Mouse (Mus musculus) kidney, embryonic 15.5 days (tissue): ENCODE measurements at regions not wholly inside any gene's neighbourhood (a gene's known extent, or its start where the extent isn't known, plus 50 kb on each side); places are given as distances from the start of the nearest gene placed in this dataset.

ENCODE experiments used
- ATAC-seq: fragments of 200-750 bp; cut with Nextera tagmentation; replicated peaks from 2 replicates; pipeline ENCODE4 v1.8.0; 2017; ENCODE audit warnings: moderate TSS enrichment; ENCODE audit not compliant: low FRiP score
- H3K27ac ChIP-seq: fragments of 300-500 bp; sonication (generic); 2 replicates; pipeline ENCODE4 v1.5.1; 2015; ENCODE audit warnings: mild to moderate bottlenecking, inconsistent platforms
- H3K27me3 ChIP-seq: fragments of 300-500 bp; sonication (generic); 2 replicates; pipeline ENCODE4 v1.6.1; 2015; ENCODE audit warnings: inconsistent platforms
- H3K36me3 ChIP-seq: fragments of 300-500 bp; sonication (generic); 2 replicates; pipeline ENCODE4 v1.6.1; 2015; ENCODE audit warnings: inconsistent platforms
- H3K4me1 ChIP-seq: fragments of 300-500 bp; sonication (generic); 2 replicates; pipeline ENCODE4 v1.6.1; 2015; ENCODE audit warnings: inconsistent platforms
- H3K4me2 ChIP-seq: fragments of 300-500 bp; sonication (generic); 2 replicates; pipeline ENCODE4 v1.6.1; 2015; ENCODE audit warnings: moderate library complexity, mild to moderate bottlenecking, inconsistent platforms
- H3K4me3 ChIP-seq: fragments of 300-500 bp; sonication (generic); replicated peaks from 2 replicates; pipeline ENCODE4 v1.5.1; 2015; ENCODE audit warnings: mild to moderate bottlenecking, inconsistent platforms
- H3K9ac ChIP-seq: fragments of 300-500 bp; sonication (generic); 2 replicates; pipeline ENCODE4 v1.6.1; 2015; ENCODE audit warnings: mild to moderate bottlenecking, inconsistent platforms
- H3K9me3 ChIP-seq: fragments of 300-500 bp; sonication (generic); replicated peaks from 2 replicates; pipeline ENCODE4 v1.6.1; 2016; ENCODE audit warnings: inconsistent platforms
- WGBS: fragments of 180-500 bp; shearing (Covaris S2); methylation state at CpG from one replicate; pipeline ENCODE4 v1.1.7; 2015; ENCODE audit warnings: mixed read lengths; 5-methylcytosine and 5-hydroxymethylcytosine counted together

DNA sequence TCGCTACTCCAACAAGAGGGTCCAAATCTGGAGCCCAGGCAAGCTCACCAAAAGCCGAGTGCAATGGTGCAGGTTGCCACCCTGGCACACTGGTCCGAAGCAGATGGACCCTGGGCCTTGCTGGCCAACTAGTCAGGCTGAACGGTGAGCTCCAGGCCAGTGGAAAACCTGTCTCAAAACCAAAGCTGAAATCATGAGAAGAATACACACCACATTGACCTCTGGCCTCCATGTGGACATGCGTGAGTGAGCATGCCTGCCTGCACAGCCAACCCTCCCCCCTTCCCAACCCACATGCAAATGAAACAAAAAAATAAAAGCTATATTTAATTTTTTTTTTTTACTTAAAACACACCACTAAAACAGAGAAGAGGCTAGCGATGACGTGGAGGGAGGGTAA lies 80.8 kb downstream of the Tex35 start:
- Histone ChIP-seq H3K9me3 (no peaks in the 10 kb centered on the region), H3K27me3 (no peaks in the 10 kb centered on the region), H3K36me3 (no peaks in the 10 kb centered on the region), H3K4me2 (no peak overlapping the region), H3K27ac (0 out of 2 replicates have a peak overlapping the region, but pooled peaks have one; percentile 41), H3K4me3 (no peak overlapping the region), H3K4me1 (peaks cover 7% of the 10 kb centered on the region), H3K9ac (no peak overlapping the region)
- ATAC-seq = peak; percentile 52; the same call in 1 of the 2 replicates
- 69% methylated on average over 7 of the region's 7 CpGs for WGBS

DNA sequence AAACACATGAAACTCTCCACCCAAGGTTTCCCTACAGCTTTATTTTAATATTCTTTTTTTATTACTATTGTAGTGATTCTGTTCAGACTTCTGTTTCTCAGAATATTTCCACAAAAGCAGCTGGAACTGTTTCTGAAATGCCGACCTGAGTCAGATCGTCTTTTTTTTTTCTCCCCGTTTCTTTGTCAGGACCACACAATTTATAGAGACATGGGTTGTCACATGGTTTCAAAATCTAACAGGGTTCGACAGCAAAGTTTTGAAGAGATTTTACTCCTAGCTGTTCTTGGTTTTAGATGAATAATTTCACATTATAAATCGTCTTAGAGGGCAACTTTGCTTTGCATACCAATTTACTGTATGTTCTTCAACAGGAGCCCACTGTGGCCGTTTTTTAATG lies 84.0 kb upstream of the Ralgps2 start:
- Histone ChIP-seq H3K27ac (no peak overlapping the region), H3K36me3 (no peaks in the 10 kb centered on the region), H3K9me3 (no peaks in the 10 kb centered on the region), H3K9ac (no peak overlapping the region), H3K4me3 (no peak overlapping the region), H3K27me3 (no peaks in the 10 kb centered on the region), H3K4me2 (no peak overlapping the region), H3K4me1 (peaks cover 10% of the 10 kb centered on the region)
- WGBS = 53% methylated on average over 6 of the region's 6 CpGs
- no peak for ATAC-seq

DNA sequence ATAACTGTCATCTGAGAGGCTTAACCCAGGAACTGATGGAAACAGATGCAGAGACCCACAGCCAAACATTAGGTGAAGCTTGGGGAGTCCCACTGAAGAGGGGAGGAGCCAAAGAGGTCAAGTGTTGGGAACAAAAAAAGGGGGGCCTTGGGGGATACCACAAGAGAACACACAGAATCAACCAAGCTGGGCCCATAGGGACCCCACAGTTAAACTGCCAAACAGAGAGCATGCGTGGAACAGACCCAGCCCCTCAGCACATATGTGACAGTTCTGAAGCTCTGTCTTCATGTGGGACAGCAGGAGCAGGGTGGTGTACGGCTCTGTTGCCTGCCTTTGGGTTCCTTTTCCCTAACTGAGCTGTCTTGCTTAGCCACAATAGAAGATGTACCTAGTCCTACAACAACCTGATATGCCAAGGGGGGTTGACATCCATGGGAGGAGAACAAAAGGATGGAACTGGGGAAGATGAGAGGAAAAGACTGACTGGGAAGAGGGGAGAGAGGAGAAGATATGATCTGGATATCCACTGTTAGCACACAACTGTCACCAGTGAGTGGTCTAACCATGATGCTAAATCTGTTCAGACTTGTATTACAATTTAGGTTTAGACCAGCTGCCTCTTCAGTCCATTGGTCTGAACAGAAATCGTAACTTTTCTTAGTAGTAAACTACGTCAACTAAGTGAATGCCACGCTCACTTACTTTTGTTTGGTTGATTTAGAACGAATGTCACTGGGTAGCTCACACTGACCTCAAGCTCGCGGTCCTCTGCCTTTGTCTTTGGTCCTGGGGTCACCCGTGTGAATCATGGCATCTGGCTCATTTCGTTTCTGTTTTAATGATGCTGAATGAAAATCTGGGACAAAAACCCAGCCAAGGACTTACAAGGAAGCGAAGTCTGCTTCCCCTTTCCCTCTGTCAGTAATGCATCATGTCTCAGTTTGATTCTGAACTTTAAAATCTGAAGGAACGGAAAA lies 83.3 kb upstream of the Ralgps2 start:
- WGBS = 53% methylated on average over 12 of the region's 12 CpGs
- no peaks in the 10 kb centered on the region for H3K9me3 ChIP-seq

DNA sequence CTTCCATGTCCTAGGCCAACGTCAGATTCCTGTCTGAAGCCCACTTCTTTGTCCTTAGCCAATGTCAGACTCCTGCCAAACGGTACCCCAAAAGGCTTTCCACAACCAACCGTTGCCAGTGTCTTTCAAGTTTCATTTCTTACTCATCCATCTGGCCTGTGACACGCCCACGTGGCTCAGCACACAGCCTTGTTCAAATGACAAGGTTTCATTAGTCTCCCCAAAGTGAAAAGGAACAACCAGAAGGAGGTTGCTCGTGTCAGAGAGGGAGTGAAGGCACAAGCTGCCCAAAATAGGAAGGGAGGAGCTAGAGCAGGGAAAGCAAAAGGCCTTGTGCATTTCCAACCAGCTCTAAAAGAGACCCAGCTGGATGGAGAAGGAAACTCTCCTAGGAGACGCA lies 80.5 kb upstream of the Ralgps2 start:
- Histone ChIP-seq H3K27ac (no peak overlapping the region), H3K4me2 (no peak overlapping the region), H3K9me3 (no peaks in the 10 kb centered on the region), H3K27me3 (no peaks in the 10 kb centered on the region), H3K4me1 (peaks cover 18% of the 10 kb centered on the region), H3K36me3 (no peaks in the 10 kb centered on the region), H3K9ac (no peak overlapping the region), H3K4me3 (no peak overlapping the region)
- 60% methylated on average over 7 of the region's 7 CpGs for WGBS
- no peak for ATAC-seq

More for the DNA sequence above, 83.3 kb upstream of the Ralgps2 start:
- no peak overlapping the region for H3K9ac ChIP-seq
- no peaks in the 10 kb centered on the region for H3K27me3 ChIP-seq
- H3K4me2 ChIP-seq = no peak overlapping the region
- no peaks in the 10 kb centered on the region for H3K36me3 ChIP-seq
- 0 out of 2 replicates have a peak, but pooled peaks have one; percentile 40 for ATAC-seq
- no peak overlapping the region for H3K27ac ChIP-seq
- peaks cover 9% of the 10 kb centered on the region for H3K4me1 ChIP-seq
- no peak overlapping the region for H3K4me3 ChIP-seq

DNA sequence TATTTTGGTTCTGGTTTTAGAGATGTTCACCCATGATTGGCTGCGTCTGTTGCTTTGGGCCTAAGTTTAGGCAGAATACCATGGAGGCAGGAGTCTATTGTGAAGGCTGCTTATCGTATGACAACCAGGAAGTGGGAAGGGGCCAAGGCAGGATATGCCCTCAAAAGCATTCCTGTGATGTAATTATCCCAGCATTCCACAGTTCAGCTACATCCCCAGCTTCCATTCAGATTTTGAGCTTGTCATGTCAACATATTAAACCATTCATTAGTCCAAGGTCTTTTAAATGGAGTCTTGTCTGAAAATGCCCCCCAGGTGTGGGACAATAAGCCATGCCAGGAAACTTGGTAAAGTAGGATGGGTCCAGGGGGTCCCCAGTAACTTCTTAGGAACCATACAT lies 79.3 kb upstream of the Ralgps2 start:
- Histone ChIP-seq H3K4me2 (no peak overlapping the region), H3K9ac (no peak overlapping the region), H3K36me3 (no peaks in the 10 kb centered on the region), H3K4me1 (peaks cover 30% of the 10 kb centered on the region), H3K4me3 (no peak overlapping the region), H3K27ac (no peak overlapping the region), H3K9me3 (no peaks in the 10 kb centered on the region), H3K27me3 (no peaks in the 10 kb centered on the region)
- no peak for ATAC-seq
- 86% methylated on average over 2 of the region's 2 CpGs for WGBS

DNA sequence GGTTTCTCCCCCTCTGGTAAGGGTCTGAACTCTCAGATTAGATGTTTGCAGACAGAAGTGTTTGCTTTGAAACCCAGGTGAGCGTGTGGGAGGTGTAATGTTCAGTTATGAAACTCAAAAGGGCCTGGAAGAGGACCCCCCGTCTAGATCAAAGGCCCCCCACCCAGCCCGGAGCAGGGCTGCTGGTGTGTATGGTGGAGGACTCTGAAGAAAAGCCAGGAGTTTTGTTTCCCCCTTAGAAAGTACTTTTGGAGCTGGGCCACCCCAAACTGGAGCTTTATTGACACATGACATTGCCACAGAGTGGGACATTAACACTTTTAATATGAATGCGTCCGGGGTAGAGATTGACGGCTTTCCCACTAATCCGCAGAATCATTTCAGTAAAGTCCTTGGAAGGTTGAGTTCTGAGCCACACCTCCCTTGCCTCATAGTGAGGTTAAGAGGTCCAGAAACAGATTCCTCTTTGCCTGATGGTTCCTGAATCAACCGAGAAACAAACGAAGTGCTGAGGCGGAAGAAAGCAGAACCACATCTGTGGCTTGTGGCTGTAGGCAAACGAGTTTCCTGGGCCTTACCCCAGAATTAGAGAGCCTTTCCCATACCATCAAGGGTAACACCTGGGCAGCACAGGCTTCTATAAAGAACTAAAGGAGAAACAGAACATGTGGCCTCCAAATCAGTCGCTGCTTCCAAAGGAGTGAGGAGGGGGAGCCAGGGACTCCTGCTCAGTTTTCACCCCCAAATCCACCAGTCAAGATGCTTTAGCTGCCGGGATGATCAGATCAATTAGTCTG lies 78.0 kb upstream of the Ralgps2 start:
- H3K9ac ChIP-seq = no peak overlapping the region
- H3K4me3 ChIP-seq = no peak overlapping the region
- H3K27me3 ChIP-seq = no peaks in the 10 kb centered on the region
- WGBS = 73% methylated on average over 13 of the region's 13 CpGs
- no peak overlapping the region for H3K4me2 ChIP-seq
- no peaks in the 10 kb centered on the region for H3K36me3 ChIP-seq
- H3K27ac ChIP-seq = peak overlapping the region; percentile 46; the same call in 1 of the 2 replicates
- ATAC-seq = no peak
- H3K4me1 ChIP-seq = peaks cover 33% of the 10 kb centered on the region
- H3K9me3 ChIP-seq = no peaks in the 10 kb centered on the region

DNA sequence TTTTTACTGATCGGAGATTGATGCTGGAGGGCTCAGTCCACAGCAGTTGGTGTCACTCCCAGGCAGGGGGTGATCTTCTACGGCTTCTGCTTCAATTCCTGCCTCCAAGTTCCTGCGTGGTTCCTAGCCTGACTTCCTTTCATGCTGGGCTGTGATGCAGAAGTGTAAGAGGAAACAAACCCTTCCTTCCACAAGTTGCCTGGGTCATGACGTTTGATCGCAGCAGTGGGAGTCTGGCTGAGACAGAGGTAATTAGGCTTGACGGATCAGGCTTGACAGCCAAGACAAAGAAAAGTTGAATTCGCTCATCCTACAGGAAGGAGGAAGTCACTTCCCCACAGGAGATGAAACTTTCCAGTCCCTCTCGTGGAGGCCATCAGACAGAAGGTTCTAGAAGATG lies 77.2 kb upstream of the Ralgps2 start:
- Histone ChIP-seq H3K4me2 (no peak overlapping the region), H3K27me3 (no peaks in the 10 kb centered on the region), H3K36me3 (no peaks in the 10 kb centered on the region), H3K27ac (peak overlapping the region; percentile 46; the same call in 1 of the 2 replicates), H3K9me3 (no peaks in the 10 kb centered on the region), H3K4me3 (no peak overlapping the region), H3K9ac (no peak overlapping the region), H3K4me1 (peaks cover 33% of the 10 kb centered on the region)
- 34% methylated on average over 8 of the region's 8 CpGs for WGBS
- peak; percentile 52 for ATAC-seq

DNA sequence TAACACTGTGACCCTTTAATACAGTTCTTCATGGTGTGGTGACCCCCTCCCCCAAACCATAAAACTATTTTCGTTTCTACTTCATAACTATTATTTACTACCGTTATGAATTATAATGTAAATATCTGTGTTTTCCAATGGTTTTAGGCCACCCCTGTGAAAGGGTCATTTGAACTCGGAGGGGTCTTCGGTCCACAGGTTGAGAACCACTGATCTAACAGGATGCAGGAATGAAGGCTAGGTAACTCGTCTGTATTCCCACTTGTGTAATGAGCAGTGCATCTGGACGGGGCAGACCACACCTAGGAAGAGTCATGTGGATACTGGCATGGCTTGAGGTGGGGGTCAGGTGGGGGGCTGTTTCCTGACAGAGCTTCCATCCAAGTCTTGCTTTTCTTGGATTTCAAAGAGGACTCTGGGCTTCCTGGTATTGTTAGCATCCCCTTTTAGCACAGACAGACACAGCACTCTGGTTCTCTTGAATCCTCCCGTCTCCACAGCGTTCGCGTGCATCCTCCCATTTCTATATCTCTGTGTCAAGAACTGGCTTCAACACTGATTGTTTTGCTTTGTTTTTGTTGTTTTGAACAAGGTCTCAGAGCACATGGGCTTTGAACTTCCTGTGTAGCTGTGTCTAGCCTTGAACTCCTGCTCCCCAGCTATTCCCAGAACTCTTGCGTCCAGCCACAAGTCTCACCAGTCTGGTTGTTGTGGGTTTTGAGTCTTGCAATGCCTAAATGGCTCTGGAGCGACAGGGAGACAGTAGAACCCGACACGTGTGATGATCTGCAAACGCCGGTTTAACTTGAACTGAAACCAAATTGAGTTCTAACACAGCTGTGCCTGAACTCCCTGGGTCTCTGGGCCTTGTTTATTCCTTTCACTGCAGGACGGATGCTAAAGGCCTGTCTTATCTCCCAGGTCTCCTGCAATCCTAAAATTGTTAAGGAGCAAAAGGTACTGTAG lies 75.4 kb upstream of the Ralgps2 start:
- Histone ChIP-seq H3K4me1 (peaks cover 33% of the 10 kb centered on the region), H3K9me3 (no peaks in the 10 kb centered on the region), H3K9ac (no peak overlapping the region), H3K27ac (peak overlapping the region; percentile 54; the same call in 1 of the 2 replicates), H3K4me2 (no peak overlapping the region), H3K4me3 (no peak overlapping the region), H3K36me3 (no peaks in the 10 kb centered on the region), H3K27me3 (no peaks in the 10 kb centered on the region)
- no peak; the same call in 1 of the 2 replicates for ATAC-seq
- 79% methylated on average over 17 of the region's 17 CpGs for WGBS

DNA sequence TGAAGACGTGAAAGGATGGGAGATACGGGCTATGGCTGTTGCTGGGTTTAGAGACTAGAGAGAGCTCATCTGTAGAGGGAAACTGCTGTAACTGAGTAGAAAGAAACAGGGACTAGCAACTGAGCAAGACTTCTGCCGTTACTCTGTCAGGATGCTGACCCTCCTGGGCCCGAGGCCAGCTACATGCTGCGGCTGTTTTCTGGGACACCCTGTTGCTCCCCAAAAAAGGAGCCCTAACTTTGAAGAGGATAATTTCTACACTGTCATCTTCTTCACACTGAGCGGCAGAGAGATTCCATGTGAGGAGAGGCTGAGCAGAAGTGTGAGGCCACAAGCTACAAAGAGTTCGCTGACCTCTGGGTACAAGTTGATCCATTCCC lies 74.2 kb upstream of the Ralgps2 start:
- H3K27ac ChIP-seq = 0 out of 2 replicates have a peak overlapping the region, but pooled peaks have one; percentile 28
- no peaks in the 10 kb centered on the region for H3K9me3 ChIP-seq
- no peaks in the 10 kb centered on the region for H3K36me3 ChIP-seq
- no peak overlapping the region for H3K4me3 ChIP-seq
- 74% methylated on average over 7 of the region's 7 CpGs for WGBS
- no peak for ATAC-seq
- no peaks in the 10 kb centered on the region for H3K27me3 ChIP-seq
- H3K9ac ChIP-seq = no peak overlapping the region
- peaks cover 30% of the 10 kb centered on the region for H3K4me1 ChIP-seq
- H3K4me2 ChIP-seq = no peak overlapping the region

DNA sequence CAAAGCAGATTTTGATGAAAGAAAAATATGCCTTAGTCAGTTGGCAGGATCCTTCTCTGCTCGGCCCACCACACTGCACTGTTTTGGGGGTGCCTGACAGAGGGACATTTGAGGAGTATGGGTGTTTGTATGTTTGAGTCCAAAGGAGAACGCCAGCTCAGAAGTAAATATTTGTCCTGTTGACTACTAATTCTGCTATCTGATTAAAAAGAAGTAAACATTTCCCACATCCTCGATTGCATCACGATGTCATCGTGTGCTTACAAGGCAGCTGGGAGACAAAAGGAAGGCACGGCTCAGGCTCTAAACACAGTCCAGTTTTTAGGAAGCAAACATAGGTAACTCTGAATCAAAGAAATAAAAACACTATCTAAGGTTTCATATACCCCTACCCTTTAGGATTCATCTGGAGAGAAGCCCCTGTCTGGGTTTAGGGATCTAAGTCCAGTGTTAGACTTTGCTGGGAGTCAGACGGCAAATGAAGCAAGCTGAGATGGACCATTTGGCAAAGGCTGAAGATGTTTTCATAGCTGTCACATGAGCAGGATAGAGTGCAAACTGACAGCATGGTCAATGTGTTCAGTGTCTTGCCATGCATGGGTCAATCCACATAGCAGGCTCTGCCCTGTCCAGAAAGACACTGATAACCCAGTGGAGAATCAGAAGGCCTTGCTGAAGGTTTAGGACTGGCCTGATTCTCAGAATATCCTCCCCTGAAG lies 73.7 kb upstream of the Ralgps2 start:
- 61% methylated on average over 7 of the region's 7 CpGs for WGBS
- Histone ChIP-seq H3K9me3 (no peaks in the 10 kb centered on the region), H3K27me3 (no peaks in the 10 kb centered on the region), H3K27ac (0 out of 2 replicates have a peak overlapping the region, but pooled peaks have one; percentile 28), H3K4me1 (peaks cover 30% of the 10 kb centered on the region), H3K9ac (no peak overlapping the region), H3K4me2 (no peak overlapping the region), H3K4me3 (no peak overlapping the region), H3K36me3 (no peaks in the 10 kb centered on the region)
- ATAC-seq = no peak

DNA sequence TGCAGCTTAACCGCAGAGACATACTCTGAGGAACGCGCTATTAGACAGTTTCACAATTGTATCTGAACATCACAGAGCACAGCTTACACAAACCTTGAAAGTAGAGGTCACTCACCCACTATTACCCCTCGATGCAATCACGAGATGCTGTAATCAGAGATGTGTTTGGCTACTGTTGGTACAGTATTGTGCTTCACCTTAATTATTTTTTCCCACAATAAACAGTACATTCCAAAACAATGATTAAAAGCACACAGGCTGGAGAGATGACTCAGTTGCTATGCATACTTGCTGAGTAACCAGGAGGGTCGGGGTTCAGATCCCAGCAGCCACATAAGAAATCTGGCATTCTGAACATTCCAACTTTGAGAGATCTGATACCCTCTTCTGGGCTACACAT lies 71.8 kb upstream of the Ralgps2 start:
- H3K9me3 ChIP-seq = no peaks in the 10 kb centered on the region
- no peak overlapping the region for H3K27ac ChIP-seq
- peaks cover 20% of the 10 kb centered on the region; the same call in 1 of the 2 replicates for H3K4me1 ChIP-seq
- H3K36me3 ChIP-seq = no peaks in the 10 kb centered on the region
- H3K4me2 ChIP-seq = no peak overlapping the region
- no peak for ATAC-seq
- WGBS = 83% methylated on average over 6 of the region's 6 CpGs
- H3K4me3 ChIP-seq = no peak overlapping the region
- H3K9ac ChIP-seq = no peak overlapping the region
- no peaks in the 10 kb centered on the region for H3K27me3 ChIP-seq
